Mouse (Mus musculus): ENCODE results near the gene Atp8b2.

GRCm38 (mm10) chr3:89892517-89893106 lies 70.7 kb downstream of the Atp8b2 start:
- no peak for TF ChIP-seq CTCF (IDR thresholded peaks at IDR 0.05; ENCODE audit: low read depth)
- no peak for TF ChIP-seq EP300 (optimal IDR thresholded peaks at IDR 0.05)

Data from stomach, postnatal 0 days (tissue).